Mouse (Mus musculus): ENCODE results near the gene Sspo. TPM values are rescaled to one million over a fixed set of nuclear protein-coding genes. Genes with fewer than 3 reads are reported as not detected.

The Sspo gene
- polyA plus RNA-seq, 1 experiment from 2014 or later: 0.74 TPM

DNA sequence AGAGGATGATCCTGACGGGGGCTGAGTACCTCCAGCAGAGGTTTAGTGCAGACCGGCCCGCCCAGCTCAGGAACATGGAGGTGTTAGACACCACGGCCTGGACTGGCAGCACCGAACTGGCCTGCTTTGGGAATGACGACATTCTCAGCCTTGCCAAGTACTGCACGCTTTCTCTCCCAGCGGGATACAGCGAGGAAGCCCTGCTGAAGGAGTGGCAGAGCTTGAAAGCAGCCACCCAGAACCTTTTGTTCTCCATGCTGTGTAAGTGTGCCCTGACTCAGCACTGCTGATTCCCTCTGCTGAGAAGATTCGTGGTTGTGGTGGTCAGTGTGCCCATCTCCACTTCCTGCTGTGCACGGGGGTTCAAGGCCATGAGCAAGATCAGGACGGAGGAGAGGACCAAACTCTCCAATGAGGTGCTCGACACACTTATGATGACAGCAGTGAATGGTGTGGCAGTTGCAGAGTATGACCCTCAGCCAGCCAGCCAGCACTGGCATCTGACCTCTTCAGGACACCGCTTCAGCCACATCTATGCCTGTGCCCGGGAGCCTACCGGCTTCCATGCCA lies 81.9 kb downstream of the Sspo start:
- H3K27ac ChIP-seq (ENCODE audit: low read depth, low read length): no peak overlapping the region
- no peak overlapping the region for H3K4me3 ChIP-seq (ENCODE audit: low read depth, low read length)
- H3K36me3 ChIP-seq (ENCODE audit: control insufficient read depth, insufficient read depth): peaks cover 20% of the 10 kb centered on the region
- no peak for TF ChIP-seq CTCF (IDR thresholded peaks at IDR 0.05; ENCODE audit: low read depth)
- no peak overlapping the region for H3K4me2 ChIP-seq (replicated peaks; ENCODE audit: low read depth)
- ATAC-seq: no peak
- WGBS: 90% methylated on average over 16 of the region's 16 CpGs
- H3K4me1 ChIP-seq (replicated peaks; ENCODE audit: control insufficient read depth, insufficient read depth, low read length): no peaks in the 10 kb centered on the region
- no peaks in the 10 kb centered on the region for H3K27me3 ChIP-seq (replicated peaks; ENCODE audit: control insufficient read depth, insufficient read depth, low read length)
- no peaks in the 10 kb centered on the region for H3K9me3 ChIP-seq (ENCODE audit: control insufficient read depth)
- no peak overlapping the region for H3K9ac ChIP-seq (ENCODE audit: low read depth, low read length)

DNA sequence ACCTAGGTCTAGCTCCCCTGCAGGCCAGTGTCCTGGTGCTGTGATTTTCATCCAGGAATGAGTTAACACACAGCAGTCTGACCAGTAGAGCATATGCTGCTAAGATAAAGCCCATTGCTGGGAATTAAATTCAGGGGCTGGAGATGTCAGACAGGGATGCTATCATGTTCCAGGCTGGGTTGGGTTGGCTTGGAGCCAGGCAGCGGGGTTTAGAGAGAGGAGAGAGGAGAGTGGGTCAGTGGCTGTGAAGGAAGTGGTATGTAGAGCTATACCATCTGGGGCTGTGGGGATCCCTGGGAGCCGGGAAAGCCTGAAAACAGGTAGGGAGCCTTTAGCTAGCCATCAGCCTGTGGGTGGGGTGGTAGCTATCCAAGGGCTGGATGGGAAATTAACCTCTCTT lies 82.8 kb downstream of the Sspo start:
- Histone ChIP-seq H3K9me3 (ENCODE audit: control insufficient read depth) (no peaks in the 10 kb centered on the region), H3K27me3 (replicated peaks; ENCODE audit: control insufficient read depth, insufficient read depth, low read length) (no peaks in the 10 kb centered on the region), H3K9ac (ENCODE audit: low read depth, low read length) (no peak overlapping the region), H3K4me3 (ENCODE audit: low read depth, low read length) (no peak overlapping the region), H3K36me3 (ENCODE audit: control insufficient read depth, insufficient read depth) (peaks cover 20% of the 10 kb centered on the region), H3K27ac (ENCODE audit: low read depth, low read length) (no peak overlapping the region), H3K4me1 (replicated peaks; ENCODE audit: control insufficient read depth, insufficient read depth, low read length) (no peaks in the 10 kb centered on the region), H3K4me2 (replicated peaks; ENCODE audit: low read depth) (no peak overlapping the region)
- WGBS: 68% methylated on average over 2 of the region's 2 CpGs
- no peak for ATAC-seq
- TF ChIP-seq CTCF (IDR thresholded peaks at IDR 0.05; ENCODE audit: low read depth): no peak

DNA sequence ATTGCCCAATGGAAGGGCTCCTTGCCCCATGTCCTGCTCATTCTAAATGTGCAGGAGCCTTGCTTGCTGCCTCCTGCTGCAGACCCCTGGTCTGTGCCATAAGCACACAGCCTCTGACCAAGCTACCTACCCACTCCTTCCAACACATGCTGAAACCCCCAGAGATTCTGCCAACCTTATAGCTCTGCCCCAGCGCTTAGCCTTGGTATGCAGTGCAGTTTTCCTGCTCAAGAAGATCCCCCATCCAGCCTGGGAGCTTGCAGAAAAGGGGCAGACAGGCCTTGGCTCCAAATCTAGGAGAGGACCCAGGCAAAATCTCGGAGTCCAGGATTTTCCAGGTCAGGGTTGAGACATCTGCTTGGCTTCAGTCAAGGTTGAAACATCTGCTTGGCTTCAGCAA lies 85.4 kb downstream of the Sspo start:
- WGBS: 76% methylated on average over 2 of the region's 2 CpGs
- Histone ChIP-seq H3K27ac (ENCODE audit: low read depth, low read length) (no peak overlapping the region), H3K36me3 (ENCODE audit: control insufficient read depth, insufficient read depth) (peaks cover 13% of the 10 kb centered on the region), H3K4me1 (replicated peaks; ENCODE audit: control insufficient read depth, insufficient read depth, low read length) (0 out of 2 replicates have a peak, but pooled peaks cover 2% of the 10 kb centered on the region), H3K9me3 (ENCODE audit: control insufficient read depth) (no peaks in the 10 kb centered on the region), H3K27me3 (replicated peaks; ENCODE audit: control insufficient read depth, insufficient read depth, low read length) (no peaks in the 10 kb centered on the region), H3K9ac (ENCODE audit: low read depth, low read length) (no peak overlapping the region), H3K4me2 (replicated peaks; ENCODE audit: low read depth) (no peak overlapping the region), H3K4me3 (ENCODE audit: low read depth, low read length) (no peak overlapping the region)
- no peak for TF ChIP-seq CTCF (IDR thresholded peaks at IDR 0.05; ENCODE audit: low read depth)
- no peak for ATAC-seq

DNA sequence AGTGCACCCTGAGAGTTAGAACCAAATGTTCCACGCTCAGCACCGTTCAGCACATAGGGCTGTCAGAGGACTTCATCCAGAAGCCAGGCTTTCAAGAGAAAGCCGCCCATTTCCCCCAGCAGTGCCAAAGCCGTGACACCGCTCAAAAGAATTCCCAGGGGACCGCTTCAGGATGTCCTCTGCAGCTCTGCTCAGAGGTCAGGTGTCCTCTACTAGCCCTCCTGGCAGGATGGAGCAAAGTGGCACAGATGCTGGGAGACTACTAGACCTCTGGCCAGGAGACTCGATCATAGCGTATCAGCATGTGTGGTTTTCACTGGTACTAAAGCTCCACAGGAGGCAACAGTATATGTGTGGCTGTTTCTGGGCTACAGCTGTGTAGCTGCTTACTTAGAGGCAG lies 86.9 kb downstream of the Sspo start:
- Histone ChIP-seq H3K36me3 (ENCODE audit: control insufficient read depth, insufficient read depth) (peaks cover 7% of the 10 kb centered on the region; the same call in 1 of the 2 replicates), H3K4me3 (ENCODE audit: low read depth, low read length) (no peak overlapping the region), H3K9ac (ENCODE audit: low read depth, low read length) (no peak overlapping the region), H3K9me3 (ENCODE audit: control insufficient read depth) (no peaks in the 10 kb centered on the region), H3K27ac (ENCODE audit: low read depth, low read length) (no peak overlapping the region), H3K4me2 (replicated peaks; ENCODE audit: low read depth) (no peak overlapping the region), H3K27me3 (replicated peaks; ENCODE audit: control insufficient read depth, insufficient read depth, low read length) (no peaks in the 10 kb centered on the region), H3K4me1 (replicated peaks; ENCODE audit: control insufficient read depth, insufficient read depth, low read length) (0 out of 2 replicates have a peak, but pooled peaks cover 2% of the 10 kb centered on the region)
- no peak for ATAC-seq
- no peak for TF ChIP-seq CTCF (IDR thresholded peaks at IDR 0.05; ENCODE audit: low read depth)
- WGBS: 81% methylated on average over 8 of the region's 8 CpGs

DNA sequence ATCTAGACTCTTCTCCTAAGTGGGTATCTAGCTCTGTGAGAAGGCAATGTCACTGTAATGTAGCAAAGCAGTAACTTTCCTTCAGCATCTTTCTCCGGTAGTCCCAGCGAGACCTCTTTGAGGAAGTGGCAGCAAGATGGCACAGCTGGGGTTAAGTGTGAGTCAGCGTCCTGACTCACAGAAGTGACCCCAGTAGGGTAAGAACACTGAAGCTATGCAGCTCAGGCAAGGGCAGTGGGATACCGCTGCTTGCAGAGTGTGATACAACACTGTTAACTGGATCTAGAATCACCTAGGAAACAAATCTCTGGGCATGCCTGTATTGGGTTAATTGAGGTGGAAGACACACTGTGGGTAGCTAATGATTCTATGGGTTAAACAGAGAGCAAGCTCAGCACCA lies 88.1 kb downstream of the Sspo start:
- Histone ChIP-seq H3K4me3 (ENCODE audit: low read depth, low read length) (no peak overlapping the region), H3K4me2 (replicated peaks; ENCODE audit: low read depth) (no peak overlapping the region), H3K4me1 (replicated peaks; ENCODE audit: control insufficient read depth, insufficient read depth, low read length) (0 out of 2 replicates have a peak, but pooled peaks cover 2% of the 10 kb centered on the region), H3K9me3 (ENCODE audit: control insufficient read depth) (no peaks in the 10 kb centered on the region), H3K36me3 (ENCODE audit: control insufficient read depth, insufficient read depth) (peaks cover 7% of the 10 kb centered on the region; the same call in 1 of the 2 replicates), H3K9ac (ENCODE audit: low read depth, low read length) (no peak overlapping the region), H3K27me3 (replicated peaks; ENCODE audit: control insufficient read depth, insufficient read depth, low read length) (no peaks in the 10 kb centered on the region), H3K27ac (ENCODE audit: low read depth, low read length) (no peak overlapping the region)
- TF ChIP-seq CTCF (IDR thresholded peaks at IDR 0.05; ENCODE audit: low read depth): no peak
- no peak for ATAC-seq
- 67% methylated on average over 4 of the region's 4 CpGs for WGBS

DNA sequence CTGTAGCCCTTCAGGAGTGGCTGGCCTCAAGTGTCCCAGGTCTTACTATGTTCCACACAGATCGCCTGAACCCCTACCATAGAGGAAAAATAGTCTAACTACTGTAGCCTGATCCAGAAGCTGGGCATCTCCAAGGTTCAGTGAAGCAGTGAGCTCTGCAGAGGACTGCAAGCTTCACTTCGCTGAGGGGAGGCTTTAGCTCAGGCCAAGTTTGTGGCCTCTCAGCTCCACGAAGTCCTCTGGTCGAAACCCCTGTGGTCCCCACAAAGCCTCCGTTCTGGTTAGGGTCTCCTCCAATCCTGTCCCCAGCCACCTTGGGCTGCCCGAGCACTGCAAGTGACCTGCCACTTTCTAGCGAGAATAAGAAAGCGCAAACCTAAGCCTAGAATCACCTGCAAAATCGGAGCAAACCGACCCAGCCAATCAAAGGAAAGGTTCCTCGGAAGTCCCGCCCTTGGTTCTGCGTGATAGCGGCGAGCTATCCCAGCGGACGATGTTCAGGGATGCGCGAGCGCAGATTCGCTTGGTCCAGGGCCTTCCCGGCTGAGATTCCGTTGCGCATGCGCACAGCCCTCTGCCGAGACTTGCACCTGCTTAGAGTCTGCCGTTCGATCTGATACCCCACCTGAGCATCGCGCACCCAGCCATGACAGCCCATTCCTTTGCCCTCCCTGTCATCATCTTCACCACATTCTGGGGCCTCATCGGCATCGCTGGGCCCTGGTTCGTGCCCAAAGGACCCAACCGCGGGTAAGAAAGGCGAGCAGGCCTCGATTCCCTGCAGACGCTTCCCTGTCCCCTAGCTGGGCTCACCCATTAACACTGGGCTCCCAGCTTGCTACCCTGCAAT lies 89.3 kb downstream of the Sspo start, which contains the start of gene Atp6v0e2:
TSS of gene Atp6v0e2 (plus strand) at position 511 of the 850 bp plus-strand sequence.
- peak; percentile 76 for ATAC-seq
- Histone ChIP-seq H3K4me3 (ENCODE audit: low read depth, low read length) (peak within 1 kb of the TSS; percentile 29), H3K27me3 (replicated peaks; ENCODE audit: control insufficient read depth, insufficient read depth, low read length) (no peaks in the 10 kb centered on the region), H3K36me3 (ENCODE audit: control insufficient read depth, insufficient read depth) (peaks cover 7% of the 10 kb centered on the region; the same call in 1 of the 2 replicates), H3K4me1 (replicated peaks; ENCODE audit: control insufficient read depth, insufficient read depth, low read length) (peaks cover 9% of the 10 kb centered on the region), H3K27ac (ENCODE audit: low read depth, low read length) (no peak within 1 kb of the TSS), H3K9me3 (ENCODE audit: control insufficient read depth) (no peaks in the 10 kb centered on the region), H3K4me2 (replicated peaks; ENCODE audit: low read depth) (peak within 1 kb of the TSS; percentile 61), H3K9ac (ENCODE audit: low read depth, low read length) (no peak within 1 kb of the TSS)
- TF ChIP-seq CTCF (IDR thresholded peaks at IDR 0.05; ENCODE audit: low read depth): no peak
- 6% methylated on average over 38 of the region's 38 CpGs for WGBS

Data from intestine, postnatal 0 days (tissue).